Mouse (Mus musculus): ENCODE results near the gene Cel.

DNA sequence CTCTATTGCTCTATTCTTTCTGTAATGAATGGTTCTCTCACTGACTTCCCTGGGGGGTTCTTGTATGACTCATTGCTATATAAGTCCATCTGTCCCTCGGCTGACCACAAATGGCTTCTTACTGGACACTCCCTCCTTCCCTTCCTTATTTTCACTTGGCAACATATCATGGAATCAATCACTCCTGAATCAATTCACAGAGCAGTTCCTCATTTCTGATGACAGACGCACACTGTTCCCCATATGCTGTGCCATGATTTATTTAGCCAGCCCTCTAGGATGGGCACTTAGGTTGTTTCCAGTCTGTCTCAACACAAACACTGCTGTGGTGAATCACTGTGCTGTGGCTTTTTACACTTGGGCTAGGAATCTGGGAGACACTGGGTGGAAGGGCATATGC lies 28.3 kb upstream of the Cel start:
- no peak for TF ChIP-seq POLR2A (IDR thresholded peaks at IDR 0.05; ENCODE audit: insufficient read depth, low read depth, low read length)
- no peak for TF ChIP-seq CTCF (IDR thresholded peaks at IDR 0.05; ENCODE audit: insufficient read depth, low read depth, low read length)

Data from olfactory bulb, adult 2 months (tissue).